Mouse (Mus musculus): ENCODE data around the gene Lifr. TPM values are rescaled to one million over a fixed set of nuclear protein-coding genes. Genes with fewer than 3 reads are reported as not detected.

The Lifr gene
- 1 to 10 TPM; 5.0 to 6.3 TPM for total RNA-seq (2023)

DNA sequence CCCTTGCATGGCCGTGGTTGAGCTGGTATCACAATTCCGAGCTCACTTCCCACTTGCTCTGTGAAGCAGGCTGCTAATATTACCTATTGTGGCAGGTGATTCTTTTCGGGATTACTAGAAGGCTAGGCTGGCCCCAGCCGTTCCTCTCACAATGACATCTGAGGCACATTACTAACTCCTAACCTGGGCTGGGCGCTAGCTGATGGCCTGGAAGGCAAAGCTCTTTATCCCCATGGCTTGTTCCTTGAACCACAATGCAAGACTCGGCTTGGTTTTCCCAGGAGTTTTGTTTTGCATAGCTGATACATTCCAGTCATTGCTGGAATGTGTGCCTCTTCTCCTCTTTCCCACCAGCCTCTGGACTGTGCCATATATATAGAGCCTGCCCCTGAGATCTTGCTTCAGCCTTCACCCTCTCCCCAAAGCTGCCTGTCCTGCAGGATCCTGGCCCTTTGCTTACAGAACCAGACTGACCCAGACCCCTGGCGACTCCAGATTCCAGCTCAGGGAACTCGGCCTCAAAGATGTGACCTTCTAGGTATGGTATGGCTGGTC is at the start of gene Lifr:
Lifr (plus strand) TSS at position 404 of the 555 bp plus-strand sequence.

Other genes with a start within 250 kb of the Lifr start
- gene Osmr, start 215.6 kb upstream of the Lifr start, total RNA-seq (2023): under 1 TPM in 1 of 2 experiments, not detected in 1; 0.11 TPM